Mouse (Mus musculus) E14TG2a.4 (cell line): ENCODE data around the gene Igsf3.

Source experiments
- H3K27me3 ChIP-seq: 2 replicates; pipeline ENCODE4 v1.6.1; 2014; ENCODE audit warnings: low read length, control low read depth; ENCODE audit not compliant: insufficient read depth
- H3K36me3 ChIP-seq: 2 replicates; pipeline ENCODE4 v1.6.1; 2014; ENCODE audit warnings: low read length, control low read depth; ENCODE audit not compliant: insufficient read depth
- H3K4me1 ChIP-seq: replicated peaks from 2 replicates; pipeline ENCODE4 v1.6.1; 2014; ENCODE audit warnings: low read depth, low read length, control low read depth
- H3K4me3 ChIP-seq: replicated peaks from 2 replicates; pipeline ENCODE4 v1.5.1; 2014; ENCODE audit warnings: mild to moderate bottlenecking, low read length
- H3K9me3 ChIP-seq: 2 replicates; pipeline ENCODE4 v1.6.1; 2014; ENCODE audit warnings: low read length, control low read depth
- CTCF ChIP-seq: conservative IDR thresholded peaks from 2 replicates; pipeline ENCODE4 v1.5.1; 2014; ENCODE audit warnings: low read length
- NANOG ChIP-seq: IDR thresholded peaks from 2 replicates; pipeline ENCODE4 v1.6.1; 2014; ENCODE audit warnings: borderline replicate concordance, low read length, mixed read lengths
- POU5F1 ChIP-seq: IDR thresholded peaks from 2 replicates; pipeline ENCODE4 v1.6.1; 2014; ENCODE audit warnings: low read length, borderline replicate concordance

Igsf3 gene

GRCm38 (mm10) chr3:101486054-101486765 is 109.3 kb downstream of the Igsf3 start:
- TF ChIP-seq NANOG (no peak), CTCF (peak; percentile 53)
- peaks cover 34% of the 10 kb centered on the region for H3K4me1 ChIP-seq

GRCm38 (mm10) chr3:101487436-101487835 is 110.6 kb downstream of the Igsf3 start:
- 0 out of 2 replicates have a peak overlapping the region, but pooled peaks have one; percentile 8 for H3K4me3 ChIP-seq
- H3K27me3 ChIP-seq = no peaks in the 10 kb centered on the region; the same call in 1 of the 2 replicates
- H3K4me1 ChIP-seq = peaks cover 29% of the 10 kb centered on the region
- TF ChIP-seq POU5F1 = no peak
- no peak for TF ChIP-seq CTCF
- no peak for TF ChIP-seq NANOG
- no peaks in the 10 kb centered on the region for H3K36me3 ChIP-seq
- H3K9me3 ChIP-seq = peaks cover 10% of the 10 kb centered on the region; the same call in 1 of the 2 replicates

More at GRCm38 (mm10) chr3:101486054-101486765, 109.3 kb downstream of the Igsf3 start:
- peaks cover 15% of the 10 kb centered on the region; the same call in 1 of the 2 replicates for H3K9me3 ChIP-seq
- no peaks in the 10 kb centered on the region; the same call in 1 of the 2 replicates for H3K27me3 ChIP-seq
- H3K4me3 ChIP-seq = no peak overlapping the region
- H3K36me3 ChIP-seq = no peaks in the 10 kb centered on the region

GRCm38 (mm10) chr3:101488204-101488603 is 111.3 kb downstream of the Igsf3 start:
- no peak for TF ChIP-seq POU5F1
- peak; percentile 39 for TF ChIP-seq CTCF
- Histone ChIP-seq H3K36me3 (no peaks in the 10 kb centered on the region), H3K4me1 (peaks cover 29% of the 10 kb centered on the region), H3K9me3 (peaks cover 10% of the 10 kb centered on the region; the same call in 1 of the 2 replicates), H3K27me3 (no peaks in the 10 kb centered on the region; the same call in 1 of the 2 replicates), H3K4me3 (no peak overlapping the region)

GRCm38 (mm10) chr3:101490515-101490914 is 113.6 kb downstream of the Igsf3 start:
- no peak overlapping the region for H3K4me3 ChIP-seq
- peaks cover 32% of the 10 kb centered on the region for H3K4me1 ChIP-seq
- peaks cover 10% of the 10 kb centered on the region; the same call in 1 of the 2 replicates for H3K9me3 ChIP-seq
- no peak for TF ChIP-seq POU5F1
- TF ChIP-seq NANOG = no peak
- TF ChIP-seq CTCF = no peak
- H3K36me3 ChIP-seq = no peaks in the 10 kb centered on the region
- H3K27me3 ChIP-seq = no peaks in the 10 kb centered on the region; the same call in 1 of the 2 replicates

- peaks cover 16% of the 10 kb centered on the region for H3K4me1 ChIP-seq
- peaks cover 15% of the 10 kb centered on the region; the same call in 1 of the 2 replicates for H3K9me3 ChIP-seq
- no peak for TF ChIP-seq NANOG
- TF ChIP-seq CTCF = no peak
- TF ChIP-seq POU5F1 = no peak
Observed at GRCm38 (mm10) chr3:101492908-101493307, 116.0 kb downstream of the Igsf3 start.

GRCm38 (mm10) chr3:101493937-101494459 is 117.1 kb downstream of the Igsf3 start:
- TF ChIP-seq CTCF (peak; percentile 99), NANOG (no peak)
- peaks cover 7% of the 10 kb centered on the region; the same call in 1 of the 2 replicates for H3K9me3 ChIP-seq
- H3K4me1 ChIP-seq = peaks cover 15% of the 10 kb centered on the region
- H3K27me3 ChIP-seq = no peaks in the 10 kb centered on the region; the same call in 1 of the 2 replicates
- no peaks in the 10 kb centered on the region for H3K36me3 ChIP-seq
- no peak overlapping the region for H3K4me3 ChIP-seq

More at GRCm38 (mm10) chr3:101492908-101493307, 116.0 kb downstream of the Igsf3 start:
- Histone ChIP-seq H3K36me3 (no peaks in the 10 kb centered on the region), H3K27me3 (no peaks in the 10 kb centered on the region; the same call in 1 of the 2 replicates), H3K4me3 (no peak overlapping the region)

- TF ChIP-seq CTCF (no peak), NANOG (no peak), POU5F1 (no peak)
- Histone ChIP-seq H3K36me3 (no peaks in the 10 kb centered on the region), H3K4me1 (peaks cover 18% of the 10 kb centered on the region), H3K27me3 (no peaks in the 10 kb centered on the region), H3K4me3 (no peak overlapping the region), H3K9me3 (peaks cover 5% of the 10 kb centered on the region; the same call in 1 of the 2 replicates)
Observed at GRCm38 (mm10) chr3:101497432-101498030, 120.6 kb downstream of the Igsf3 start.

GRCm38 (mm10) chr3:101499906-101500305 is 123.0 kb downstream of the Igsf3 start:
- 0 out of 2 replicates have a peak, but pooled peaks cover 8% of the 10 kb centered on the region for H3K4me1 ChIP-seq
- TF ChIP-seq NANOG = no peak
- TF ChIP-seq CTCF = no peak
- no peak for TF ChIP-seq POU5F1

More at GRCm38 (mm10) chr3:101499906-101500305, 123.0 kb downstream of the Igsf3 start:
- Histone ChIP-seq H3K4me3 (no peak overlapping the region), H3K9me3 (peaks cover 18% of the 10 kb centered on the region), H3K36me3 (no peaks in the 10 kb centered on the region), H3K27me3 (no peaks in the 10 kb centered on the region; the same call in 1 of the 2 replicates)
